Mouse (Mus musculus) c-Kit-positive CD71-positive TER-119-negative erythroid progenitor cells, embryonic 14.5 days (primary cell): ENCODE results near the gene Hoxa3.

Source experiments
- DNase-seq: peaks from one replicate; pipeline ENCODE4 v3.0.0-alpha.2; 2013; ENCODE audit warnings: low read depth

Gene Hoxa3

DNA sequence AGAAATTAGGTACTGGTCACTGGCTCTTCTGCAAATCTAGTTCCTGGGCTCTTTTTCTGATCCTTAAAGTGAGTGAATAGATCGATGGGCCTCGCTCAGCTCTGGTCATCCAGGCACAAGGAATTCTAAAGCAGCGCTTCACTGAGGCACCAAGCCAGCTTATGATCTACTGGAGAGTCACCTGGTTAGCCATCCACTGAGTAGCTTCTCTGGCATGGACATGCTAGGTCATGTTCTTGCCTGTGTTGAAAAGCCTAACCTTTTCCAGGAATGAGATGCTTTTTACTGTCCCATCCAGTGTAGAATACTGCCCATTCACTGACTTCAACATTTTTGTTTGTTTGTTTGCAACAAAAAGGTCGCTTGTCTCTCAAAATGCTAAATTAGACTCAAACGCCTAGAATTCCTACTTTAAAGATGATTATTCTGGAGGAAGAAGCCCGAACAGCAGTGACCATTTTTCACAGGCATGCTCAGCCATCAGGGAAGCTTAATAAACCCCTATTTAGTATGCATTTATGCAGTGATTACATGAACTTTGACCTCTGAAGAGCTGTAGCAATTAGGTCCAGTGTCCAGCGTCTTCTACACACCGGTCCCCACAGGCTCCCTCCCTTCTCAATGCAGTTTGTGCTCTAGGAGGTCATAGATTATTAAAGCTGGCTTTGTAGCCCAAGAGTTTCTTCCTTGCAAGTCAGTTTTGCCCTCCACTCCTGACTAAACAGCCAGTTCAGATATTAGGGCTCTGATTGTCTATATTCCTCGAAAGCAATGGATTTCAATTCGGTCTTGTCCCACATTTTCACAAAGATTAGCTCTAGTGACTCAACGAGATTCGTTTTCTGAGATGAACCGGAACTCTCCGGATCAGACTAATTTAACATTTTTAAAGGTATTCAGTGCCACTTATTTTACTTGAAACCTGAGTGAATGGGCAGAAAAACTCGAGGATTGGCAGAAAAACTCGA, 60.6 kb downstream of the Hoxa3 start:
- DNase-seq, result no peak

DNA sequence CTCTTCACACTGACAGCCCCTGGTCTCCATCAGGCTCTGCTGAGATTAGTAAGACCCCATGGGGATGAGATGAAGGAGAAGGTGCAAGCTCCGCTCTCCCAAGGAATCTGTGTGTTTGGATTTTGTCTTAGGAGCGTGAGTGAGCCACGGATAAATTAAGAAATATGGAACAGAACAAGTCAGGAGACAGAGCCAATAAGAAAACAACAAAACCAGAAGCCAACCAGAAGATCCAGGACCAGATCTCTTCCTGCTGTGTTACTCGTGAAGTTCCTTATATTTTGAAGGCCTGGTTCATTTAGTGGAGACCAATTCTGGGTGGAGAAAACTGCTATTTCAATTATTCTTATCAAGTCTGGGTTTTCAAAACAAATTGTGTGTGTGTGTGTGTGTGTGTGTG, 61.6 kb downstream of the Hoxa3 start:
- DNase-seq, result no peak

DNA sequence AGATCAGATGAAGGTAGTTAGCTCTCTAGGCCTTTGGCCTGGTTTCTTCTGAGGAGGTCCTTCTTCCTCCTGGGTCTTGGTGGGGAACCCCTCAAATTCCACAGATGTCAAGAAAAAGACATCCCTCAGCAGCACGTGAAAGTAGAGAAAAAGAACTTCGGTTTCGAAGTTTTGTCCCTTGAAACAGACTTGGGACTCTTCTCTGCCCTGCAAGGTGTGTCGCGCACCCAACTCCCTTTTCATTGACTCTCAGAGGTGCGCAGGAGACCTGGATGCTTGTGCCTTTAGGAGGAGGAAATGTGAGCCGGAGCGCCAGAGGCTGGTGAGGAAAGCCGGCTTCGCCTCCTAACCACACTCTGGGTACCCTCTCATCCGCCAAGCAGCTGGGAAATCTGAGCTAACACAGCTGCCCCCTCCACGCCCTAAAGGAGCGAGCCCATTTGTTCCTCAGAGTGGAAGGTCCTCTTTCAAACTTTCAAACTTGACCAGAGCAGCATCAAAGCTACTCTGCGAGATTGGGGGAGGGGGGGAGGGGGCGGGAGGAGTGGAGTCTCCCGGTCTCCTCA, 62.7 kb downstream of the Hoxa3 start:
- DNase-seq, result no peak

DNA sequence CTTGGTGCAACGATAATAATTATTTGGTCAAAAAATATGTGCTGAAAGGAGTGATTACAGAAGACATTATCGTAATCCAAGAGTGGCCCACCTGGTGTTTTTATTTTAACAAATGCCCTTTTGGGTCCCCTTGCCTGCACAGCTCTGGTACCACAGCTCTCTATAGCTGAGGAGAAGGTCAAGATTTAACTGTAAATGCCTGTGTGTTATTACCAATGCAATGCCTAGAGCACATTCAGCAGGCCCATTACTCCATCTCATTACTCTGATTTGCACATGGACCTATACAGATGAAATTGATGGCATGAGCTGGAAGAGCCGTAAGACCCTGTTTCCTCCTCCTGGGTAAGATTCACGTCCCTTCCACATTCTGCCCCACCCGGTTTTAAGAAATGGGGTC, 74.0 kb downstream of the Hoxa3 start:
- DNase-seq, result no peak

DNA sequence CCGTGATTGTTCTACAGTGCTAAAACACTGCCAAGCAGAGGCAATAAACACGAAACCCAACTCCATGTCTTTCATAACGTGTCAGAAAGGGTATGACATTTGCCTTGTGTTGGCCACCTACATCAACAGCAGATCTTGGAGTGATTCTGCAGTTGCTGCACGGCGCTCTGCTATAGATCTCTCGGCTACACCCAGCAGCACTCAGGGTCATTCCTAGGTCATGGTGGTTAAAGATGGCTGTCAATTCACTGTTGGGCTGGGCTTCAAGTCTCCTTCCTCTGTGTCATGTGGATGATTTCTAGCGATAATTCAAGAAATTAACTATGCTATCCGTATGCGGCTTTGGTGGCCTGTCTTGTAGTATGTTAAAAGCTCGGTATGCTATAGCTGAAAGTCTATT, 74.6 kb downstream of the Hoxa3 start:
- no peak for DNase-seq

DNA sequence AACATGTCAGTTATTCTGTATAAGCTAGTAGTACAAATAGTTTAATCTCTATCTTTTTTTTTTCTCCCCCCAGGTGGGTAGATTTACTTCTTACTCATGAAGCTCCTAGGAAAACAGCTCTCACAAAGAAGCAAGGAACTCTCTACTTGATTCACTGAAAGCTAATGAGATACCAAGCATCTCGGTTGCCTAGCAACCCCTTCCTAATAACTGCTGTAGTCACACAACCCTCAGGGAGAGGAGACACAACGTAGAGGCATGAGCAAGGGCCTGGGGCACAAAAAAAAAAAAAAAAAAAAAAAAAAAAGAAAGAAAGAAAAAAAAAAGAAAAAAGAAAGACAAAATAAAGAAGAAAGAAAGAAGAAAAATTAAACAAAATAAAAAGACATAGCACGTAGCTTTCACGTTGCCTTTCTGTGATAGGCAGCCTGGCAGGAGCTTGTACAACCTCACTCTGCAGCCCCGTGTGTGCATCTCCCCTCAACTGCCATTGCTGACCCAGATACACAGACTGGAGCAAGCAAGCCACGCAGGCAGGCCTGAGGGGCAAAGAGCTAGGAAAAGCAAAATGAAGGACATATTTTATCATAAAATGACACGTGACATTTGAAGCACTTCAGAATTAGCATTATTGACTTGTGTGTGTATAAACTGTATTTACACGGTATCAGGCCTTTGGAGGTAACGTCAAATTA, 75.1 kb downstream of the Hoxa3 start:
- DNase-seq, result no peak

DNA sequence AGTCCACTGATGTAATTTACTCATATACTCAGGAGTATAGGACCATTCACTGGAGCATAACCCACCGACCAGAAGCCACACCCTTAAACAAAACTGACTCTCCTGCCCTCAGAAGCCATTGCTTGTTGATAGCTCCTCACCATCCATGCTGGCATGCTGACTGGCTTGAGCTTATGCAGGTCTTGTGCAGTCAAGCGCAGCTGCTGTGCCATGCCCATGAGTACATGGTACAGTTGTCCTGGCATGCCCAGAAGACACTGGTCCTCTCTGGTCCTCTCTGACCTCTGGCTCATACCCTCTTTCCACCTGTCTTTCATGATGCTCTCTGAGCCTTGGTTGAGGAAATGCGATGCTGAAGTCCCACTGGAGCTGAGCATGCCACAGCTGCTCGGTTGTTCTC, 89.5 kb downstream of the Hoxa3 start:
- no peak for DNase-seq

DNA sequence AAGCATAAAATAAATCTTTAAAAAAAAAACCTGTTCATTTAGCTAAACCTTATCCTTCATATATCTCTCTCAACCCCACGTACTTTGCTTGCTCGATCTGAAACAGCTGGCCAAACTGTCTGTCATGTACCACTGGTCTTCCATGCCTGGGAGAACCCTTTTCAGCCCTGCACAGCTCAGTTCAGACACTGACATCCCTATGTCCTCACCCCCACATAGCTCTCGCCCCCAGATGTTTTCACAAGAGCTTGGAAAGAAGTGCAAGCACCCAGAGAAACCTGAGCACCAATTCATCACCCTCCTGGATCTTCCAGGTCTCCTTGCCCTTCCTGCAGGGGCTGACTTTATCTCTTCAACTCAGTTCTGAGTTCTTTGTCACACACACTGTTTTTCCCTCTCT, 92.0 kb downstream of the Hoxa3 start:
- no peak for DNase-seq
